Mouse (Mus musculus) sigmoid colon, adult 10 weeks (tissue): ENCODE results near the gene Rps29. TPM values are rescaled to one million over a fixed set of nuclear protein-coding genes. Genes with fewer than 3 reads are reported as not detected.

Experiments used
- polyA plus RNA-seq: library from polyadenylated mRNA; stranded (reverse); fragments of 350-450 nt; fragmentation: Illumina TruSeq; extraction: RNeasy Lipid Tissue Mini Kit (QIAGEN cat#74804); gene quantifications from one replicate; pipeline ENCODE4 v1.2.3, GENCODE M21; 2014; ENCODE audit warnings: low read depth, low replicate concordance

Rps29 gene
- 54.5 TPM for polyA plus RNA-seq

GRCm38 (mm10) chr12:69158765-69159577 is at the start of gene Rps29:
Gene Rps29, minus strand, starts transcription at chr12:69159186.

GRCm38 (mm10) chr12:69204052-69204833 is 45.3 kb upstream of the Rps29 start, which contains the start of gene Gm49384:
Gene Gm49384, minus strand, starts transcription at chr12:69204267.

GRCm38 (mm10) chr12:69198164-69198535 is 39.2 kb upstream of the Rps29 start, which contains the start of gene Dnaaf2:
Gene Dnaaf2, minus strand, starts transcription at chr12:69198429.

GRCm38 (mm10) chr12:69196444-69197377 is 37.7 kb upstream of the Rps29 start, which contains the start of gene Gm49383:
Gene Gm49383, minus strand, starts transcription at chr12:69197104.

GRCm38 (mm10) chr12:69183583-69184308 is 24.8 kb upstream of the Rps29 start, which contains the start of the genes Rpl36al and Mgat2:
Gene Rpl36al, minus strand, starts transcription at chr12:69184083.
Gene Mgat2, plus strand, starts transcription at chr12:69184157.

GRCm38 (mm10) chr12:69168461-69169106 is 9.6 kb upstream of the Rps29 start, which contains the start of gene Lrr1:
Gene Lrr1, plus strand, starts transcription at chr12:69168814.

Other genes starting within 250 kb of the Rps29 start
- 4.6 TPM for gene Lrr1, start 9.6 kb upstream of the Rps29 start, polyA plus RNA-seq
- 142 TPM for gene Rpl36al, start 24.9 kb upstream of the Rps29 start, polyA plus RNA-seq
- gene Mgat2, start 25.0 kb upstream of the Rps29 start, polyA plus RNA-seq, result 99.6 TPM
- not detected for gene Gm49383, start 37.9 kb upstream of the Rps29 start, polyA plus RNA-seq
- gene Dnaaf2, start 39.2 kb upstream of the Rps29 start, polyA plus RNA-seq, result 2.8 TPM
- 9.5 TPM for gene Gm49384, start 45.1 kb upstream of the Rps29 start, polyA plus RNA-seq
- gene Pole2, start 69.0 kb upstream of the Rps29 start, polyA plus RNA-seq, result 9.3 TPM
- 12.1 TPM for gene Klhdc1, start 82.0 kb upstream of the Rps29 start, polyA plus RNA-seq
- 76.0 TPM for gene Klhdc2, start 137.5 kb upstream of the Rps29 start, polyA plus RNA-seq
- gene Nemf, start 198.0 kb upstream of the Rps29 start, polyA plus RNA-seq, result 150 TPM
- gene Arf6, start 213.0 kb upstream of the Rps29 start, polyA plus RNA-seq, result 153 TPM
- not detected for gene Gm9887, start 213.3 kb upstream of the Rps29 start, polyA plus RNA-seq